Mouse (Mus musculus) liver, postnatal 0 days (tissue): Measurements from ENCODE around the gene Mapre3.

Experiments
- CTCF ChIP-seq: sonication (generic); IDR thresholded peaks from 2 replicates; pipeline ENCODE4 v1.5.1; 2016; ENCODE audit warnings: antibody characterized with exemption, low read depth
- EP300 ChIP-seq: IDR thresholded peaks from 2 replicates; pipeline ENCODE4 v1.6.1; 2016; ENCODE audit warnings: antibody characterized with exemption, low read depth, mild to moderate bottlenecking

GRCm38 (mm10) chr5:30824124-30824988, 9.9 kb downstream of the Mapre3 start:
- TF ChIP-seq CTCF: no peak
- no peak for TF ChIP-seq EP300
